Mouse (Mus musculus) ZHBTc4 (cell line): ENCODE measurements at regions not wholly inside any gene's neighbourhood (a gene's known extent, or its start where the extent isn't known, plus 50 kb on each side); places are given as distances from the start of the nearest gene placed in this dataset.

ENCODE experiments used
- DNase-seq: peaks from one replicate; pipeline ENCODE4 v3.0.0-alpha.2; 2011; ENCODE audit warnings: low read depth, low spot score

- DNase-seq = no peak
Observed at GRCm38 (mm10) chr6:63044984-63045383, 210.7 kb upstream of the Grid2 start.

DNA sequence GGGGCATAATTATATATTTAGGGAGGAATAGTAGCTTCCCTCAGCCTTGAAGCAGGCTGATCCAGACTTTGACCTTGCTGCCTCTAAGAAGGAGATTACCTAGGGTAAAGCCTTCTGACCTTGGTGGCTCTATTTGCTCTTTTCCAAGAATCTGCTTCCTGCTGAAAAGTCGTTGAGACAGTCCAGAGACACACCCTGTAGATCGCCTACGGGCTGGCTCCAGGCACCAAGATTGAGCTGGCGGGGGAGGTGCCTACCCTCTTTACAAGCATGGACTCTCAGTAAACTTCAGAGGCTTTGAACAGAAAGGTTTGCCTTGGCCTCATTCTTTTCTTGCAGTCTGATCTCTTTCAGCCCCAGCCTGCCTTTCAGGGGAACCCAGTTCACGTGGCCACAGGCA, 191.1 kb upstream of the Grid2 start:
- peak; percentile 88 for DNase-seq

DNA sequence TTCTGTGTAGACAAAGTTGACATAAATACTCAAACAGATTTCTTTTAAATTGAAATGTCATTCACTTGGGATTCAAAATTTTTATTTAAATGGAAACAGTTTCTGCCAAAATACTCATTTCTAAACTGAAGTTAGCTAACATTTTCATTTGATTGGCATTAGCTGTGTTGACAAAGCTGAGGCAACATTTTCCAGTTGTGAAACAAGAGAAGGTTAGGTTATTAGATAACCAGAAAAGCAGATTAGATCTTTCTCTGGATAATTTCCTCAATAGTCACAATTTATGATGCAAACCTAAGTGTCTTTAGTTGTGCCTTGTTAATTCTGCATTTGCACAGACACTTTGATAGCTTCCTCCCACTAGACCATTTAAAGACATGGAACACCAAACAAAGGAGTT, 167.5 kb upstream of the Grid2 start:
- DNase-seq = no peak

DNA sequence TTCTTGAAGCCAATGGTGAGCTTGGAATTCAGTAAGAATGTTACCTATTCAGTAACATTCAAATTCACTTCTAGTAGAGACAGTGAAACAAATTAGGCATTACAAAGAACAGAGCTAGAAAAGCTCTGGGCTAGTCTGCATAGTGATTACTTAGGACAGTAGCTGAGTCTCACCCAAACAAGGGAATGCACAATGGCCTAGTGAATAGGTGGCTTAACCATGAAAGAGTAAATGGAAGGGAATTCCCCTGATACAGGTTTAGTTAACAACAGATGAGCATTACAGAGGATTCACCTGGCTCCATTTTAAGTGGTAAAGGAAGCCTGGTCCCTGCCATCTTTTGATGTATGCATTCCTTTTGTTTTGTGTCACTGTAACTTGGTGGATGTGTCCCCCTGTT, 126.8 kb upstream of the Grid2 start:
- peak; percentile 86 for DNase-seq

DNA sequence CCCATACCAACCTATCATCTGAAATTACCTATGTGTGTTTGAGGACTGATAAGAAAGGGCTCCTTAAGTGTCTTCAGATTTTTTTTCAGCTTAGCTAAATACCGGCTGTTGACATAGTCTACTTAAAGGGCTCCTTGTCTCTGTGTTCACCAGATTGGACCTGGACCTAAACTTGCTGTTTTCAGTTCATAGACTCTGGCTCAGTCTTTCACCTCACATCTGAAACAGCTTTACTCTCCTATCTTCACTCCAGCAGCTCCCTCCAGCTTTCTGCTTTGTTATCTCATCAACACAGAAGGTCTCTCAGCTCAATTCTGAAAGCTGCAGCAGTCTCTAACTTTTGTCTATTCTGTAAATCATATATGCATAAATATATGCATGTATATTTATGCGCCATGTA, 106.4 kb upstream of the Grid2 start:
- DNase-seq = no peak

DNA sequence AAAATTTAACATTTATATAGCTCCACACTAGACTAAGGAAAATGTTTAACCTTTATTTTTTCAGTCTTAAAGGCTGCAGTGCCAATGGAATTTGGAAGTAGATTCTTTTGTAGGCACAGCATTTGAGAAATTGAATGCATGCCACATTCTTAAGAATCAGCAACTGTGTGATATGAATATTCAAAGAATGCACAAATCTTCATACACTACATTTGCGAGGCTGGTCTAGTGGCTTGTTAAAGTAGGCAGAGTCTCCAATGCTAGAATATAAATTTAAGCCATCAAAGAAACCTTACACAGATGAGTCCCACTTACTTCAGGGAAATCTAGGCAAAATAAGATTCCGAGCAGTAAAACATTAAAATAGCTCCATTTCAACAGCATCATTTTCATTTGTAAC, 75.5 kb upstream of the Grid2 start:
- DNase-seq = no peak
